Mouse (Mus musculus) bone marrow, adult 2 months (tissue): ENCODE measurements around the gene Pard3.

ENCODE experiments used
- CTCF ChIP-seq: fragments of 200-500 bp; IDR thresholded peaks from 2 replicates; pipeline ENCODE4 v1.5.1; 2011; ENCODE audit warnings: low read length, control low read depth; ENCODE audit not compliant: control insufficient read depth, insufficient read depth
- POLR2A ChIP-seq: fragments of 200-500 bp; IDR thresholded peaks from 2 replicates; pipeline ENCODE4 v1.6.1; 2011; ENCODE audit warnings: low read depth, mild to moderate bottlenecking, control low read depth, low read length, borderline replicate concordance; ENCODE audit not compliant: control insufficient read depth

DNA sequence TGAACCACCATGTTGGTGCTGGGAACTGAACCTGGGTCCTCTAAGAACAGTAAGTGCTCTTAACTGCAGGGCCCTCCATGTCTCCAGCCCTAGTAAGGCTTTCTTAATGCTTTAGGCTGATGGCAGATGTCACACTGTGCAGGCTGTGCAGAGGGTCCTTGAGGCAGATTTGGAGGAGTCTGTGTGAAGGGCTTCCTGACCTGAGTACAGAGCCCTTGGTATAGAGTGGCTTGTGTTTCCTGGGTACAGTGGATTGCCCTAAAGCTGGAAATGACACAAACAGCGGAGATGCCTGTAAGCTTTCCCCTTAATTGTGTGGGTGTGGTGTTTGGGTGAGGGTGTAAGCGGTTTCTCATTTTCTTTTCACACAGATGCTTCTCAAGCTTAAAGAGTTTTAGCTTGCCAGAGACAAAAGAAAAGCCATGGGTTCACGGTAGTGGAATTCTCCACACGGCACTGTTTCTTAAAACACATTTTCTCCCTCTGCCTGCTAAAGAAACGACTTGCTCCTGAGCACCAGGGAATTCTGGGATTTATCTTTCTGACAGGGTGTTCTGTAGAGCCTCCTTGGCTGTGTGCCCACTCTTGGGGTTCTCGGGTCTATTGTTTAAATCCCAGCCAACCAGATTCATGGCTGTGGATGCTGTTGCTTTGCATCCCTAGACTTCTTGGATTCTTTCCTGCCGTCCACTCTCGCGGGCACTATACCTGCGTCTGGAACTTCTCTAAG, 28.9 kb downstream of the Pard3 start:
- no peak for TF ChIP-seq CTCF
- no peak for TF ChIP-seq POLR2A
